Mouse (Mus musculus): ENCODE results near the gene Slc25a5.

DNA sequence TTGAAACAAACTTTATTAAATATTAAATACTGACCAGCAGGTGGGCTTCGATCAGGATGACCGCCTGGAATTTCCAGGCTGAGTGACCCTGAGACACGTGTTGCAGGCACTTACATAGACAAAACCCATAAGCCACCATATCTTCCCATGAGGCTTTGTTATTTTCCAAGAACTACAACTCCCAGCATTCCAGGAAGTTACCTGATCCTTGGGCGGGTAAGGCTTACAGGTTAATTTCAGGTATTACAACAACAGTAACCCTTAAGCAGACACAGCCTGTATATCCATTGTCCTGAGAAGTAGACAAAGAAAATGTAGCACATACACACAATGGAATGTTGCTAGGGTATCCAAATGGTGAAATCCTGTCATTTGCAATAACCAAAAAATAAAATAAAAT lies 6.1 kb upstream of the Slc25a5 start:
- TF ChIP-seq CTCF (IDR thresholded peaks at IDR 0.05; ENCODE audit: low read depth, low read length), result no peak
- TF ChIP-seq POLR2A (IDR thresholded peaks at IDR 0.05; ENCODE audit: extremely low read depth, insufficient read depth, low read length), result no peak

All from liver, adult 2 months (tissue).